Mouse (Mus musculus): Measurements from ENCODE around the gene Ryr2.

- TF ChIP-seq CTCF (IDR thresholded peaks at IDR 0.05; ENCODE audit: borderline replicate concordance, extremely low read depth, insufficient read depth, insufficient read length) (no peak), POLR2A (IDR thresholded peaks at IDR 0.05; ENCODE audit: borderline replicate concordance, extremely low read depth, insufficient read depth, insufficient read length, poor library complexity, severe bottlenecking) (no peak)
Observed at GRCm38 (mm10) chr13:11920495-11920894, 186.2 kb downstream of the Ryr2 start.
